Mouse (Mus musculus) CH12.LX (cell line): ENCODE results near the gene Celf5. TPM values are rescaled to one million over a fixed set of nuclear protein-coding genes. Genes with fewer than 3 reads are reported as not detected.

Source experiments
- DNase-seq: peaks from one replicate; pipeline ENCODE4 v3.0.0-alpha.2; 2013; ENCODE audit errors: extremely low read depth
- H3K27ac ChIP-seq: 2 replicates; pipeline ENCODE4 v1.5.1; 2012; ENCODE audit warnings: low read depth, mild to moderate bottlenecking, control low read depth, moderate library complexity; ENCODE audit not compliant: insufficient read depth
- H3K27me3 ChIP-seq: replicated peaks from 2 replicates; pipeline ENCODE3; 2012; ENCODE audit warnings: inconsistent platforms
- H3K36me3 ChIP-seq, 2 experiments: replicated peaks in 1 of 2; 2 replicates each; pipeline versions ENCODE3 to v1.6.1; 2012; ENCODE audit warnings: inconsistent platforms in 1 of 2, low read length in 1 of 2, mild to moderate bottlenecking in 1 of 2, mixed read lengths in 1 of 2, moderate library complexity in 1 of 2; ENCODE audit not compliant: control insufficient read depth in 1 of 2, insufficient read depth in 1 of 2
- H3K4me1 ChIP-seq, 2 experiments: 2 replicates each; pipeline ENCODE4 v1.6.1; 2012; ENCODE audit warnings: inconsistent platforms in 1 of 2, moderate library complexity in 1 of 2; ENCODE audit not compliant: insufficient read depth in 2 of 2, control insufficient read depth in 1 of 2
- H3K4me2 ChIP-seq: 2 replicates; pipeline ENCODE4 v1.6.1; 2012; ENCODE audit warnings: low read depth, mild to moderate bottlenecking, control low read depth; ENCODE audit not compliant: poor library complexity, insufficient read depth, severe bottlenecking
- H3K4me3 ChIP-seq, 3 experiments: fragments of 150-350 bp in 1 of 3; sonication (generic) in 1 of 3; replicated peaks in 1 of 3; 2 replicates each; pipeline versions ENCODE3 to v1.5.1; 2011 to 2012; ENCODE audit warnings: low read depth in 2 of 3, low read length in 2 of 3, mild to moderate bottlenecking in 2 of 3, moderate library complexity in 2 of 3, control low read depth in 1 of 3, improper control_type of control experiment in 1 of 3, inconsistent platforms in 1 of 3, mixed read lengths in 1 of 3; ENCODE audit not compliant: poor library complexity in 1 of 3
- H3K79me2 ChIP-seq: replicated peaks from 2 replicates; pipeline ENCODE4 v1.6.1; 2012; ENCODE audit warnings: mild to moderate bottlenecking, moderate library complexity; ENCODE audit not compliant: control insufficient read depth, poor library complexity, insufficient read depth, severe bottlenecking; ENCODE audit errors: extremely low read depth
- H3K9ac ChIP-seq: 2 replicates; pipeline ENCODE4 v1.6.1; 2012; ENCODE audit warnings: low read depth, mild to moderate bottlenecking, control low read depth, moderate library complexity; ENCODE audit not compliant: insufficient read depth
- H3K9me3 ChIP-seq: replicated peaks from 2 replicates; pipeline ENCODE3; 2012; ENCODE audit warnings: low read length, inconsistent platforms, mixed read lengths
- CHD2 ChIP-seq: IDR thresholded peaks from 2 replicates; pipeline ENCODE4 v1.6.1; 2011; ENCODE audit warnings: low read length, improper control_type of control experiment
- ELF1 ChIP-seq: IDR thresholded peaks from 2 replicates; pipeline ENCODE4 v1.6.1; 2014; ENCODE audit warnings: low read depth, mild to moderate bottlenecking, inconsistent platforms, low read length, improper control_type of control experiment
- EP300 ChIP-seq: IDR thresholded peaks from 2 replicates; pipeline ENCODE4 v1.6.1; 2011; ENCODE audit warnings: low read length, improper control_type of control experiment
- ETS1 ChIP-seq: conservative IDR thresholded peaks from 2 replicates; pipeline ENCODE4 v1.6.1; 2012; ENCODE audit warnings: low read depth, mild to moderate bottlenecking, inconsistent platforms, low read length, improper control_type of control experiment, moderate library complexity
- HCFC1 ChIP-seq: IDR thresholded peaks from 2 replicates; pipeline ENCODE4 v1.6.1; 2012; ENCODE audit warnings: low read depth, mild to moderate bottlenecking, inconsistent platforms, low read length, improper control_type of control experiment
- JUN ChIP-seq: IDR thresholded peaks from 2 replicates; pipeline ENCODE4 v1.6.1; 2011; ENCODE audit warnings: low read depth, mild to moderate bottlenecking, low read length, improper control_type of control experiment, moderate library complexity; ENCODE audit not compliant: insufficient read depth
- JUND ChIP-seq: conservative IDR thresholded peaks from 2 replicates; pipeline ENCODE4 v1.6.1; 2011; ENCODE audit warnings: low read depth, low read length, improper control_type of control experiment
- MAZ ChIP-seq: IDR thresholded peaks from 2 replicates; pipeline ENCODE4 v1.6.1; 2012; ENCODE audit warnings: low read depth, mild to moderate bottlenecking, inconsistent platforms, low read length, improper control_type of control experiment, moderate library complexity
- MEF2A ChIP-seq: IDR thresholded peaks from 2 replicates; pipeline ENCODE4 v1.6.1; 2014; ENCODE audit warnings: low read depth, mild to moderate bottlenecking, inconsistent platforms, low read length, improper control_type of control experiment, borderline replicate concordance
- MYC ChIP-seq: IDR thresholded peaks from 2 replicates; pipeline ENCODE4 v1.6.1; 2011; ENCODE audit warnings: low read depth, mild to moderate bottlenecking, improper control_type of control experiment, low read length
- POLR2A ChIP-seq: IDR thresholded peaks from 2 replicates; pipeline ENCODE4 v1.6.1; 2011; ENCODE audit warnings: low read depth, mild to moderate bottlenecking, improper control_type of control experiment, low read length
- POLR2AphosphoS2 ChIP-seq: IDR thresholded peaks from 2 replicates; pipeline ENCODE4 v1.6.1; 2011; ENCODE audit warnings: low read depth, low read length, improper control_type of control experiment
- SIN3A ChIP-seq: IDR thresholded peaks from 2 replicates; pipeline ENCODE4 v1.6.1; 2012; ENCODE audit warnings: low read length, improper control_type of control experiment, inconsistent platforms
- SMC3 ChIP-seq: IDR thresholded peaks from 2 replicates; pipeline ENCODE4 v1.6.1; 2011; ENCODE audit warnings: low read depth, low read length, improper control_type of control experiment
- UBTF ChIP-seq: IDR thresholded peaks from 2 replicates; pipeline ENCODE4 v1.6.1; 2012; ENCODE audit warnings: low read depth, mild to moderate bottlenecking, inconsistent platforms, low read length, improper control_type of control experiment, moderate library complexity
- USF1 ChIP-seq: IDR thresholded peaks from 2 replicates; pipeline ENCODE4 v1.6.1; 2014; ENCODE audit warnings: low read depth, mild to moderate bottlenecking, inconsistent platforms, low read length, improper control_type of control experiment
- USF2 ChIP-seq: conservative IDR thresholded peaks from 2 replicates; pipeline ENCODE4 v1.6.1; 2011; ENCODE audit warnings: low read depth, low read length, improper control_type of control experiment
- ZC3H11A ChIP-seq: IDR thresholded peaks from 2 replicates; pipeline ENCODE4 v1.6.1; 2012; ENCODE audit warnings: low read depth, mild to moderate bottlenecking, inconsistent platforms, low read length, improper control_type of control experiment
- ZKSCAN1 ChIP-seq: IDR thresholded peaks from 2 replicates; pipeline ENCODE4 v1.6.1; 2012; ENCODE audit warnings: low read depth, inconsistent platforms, low read length, improper control_type of control experiment, borderline replicate concordance
- ZMIZ1 ChIP-seq: IDR thresholded peaks from 2 replicates; pipeline ENCODE4 v1.6.1; 2012; ENCODE audit warnings: low read depth, mild to moderate bottlenecking, inconsistent platforms, low read length, improper control_type of control experiment
- dilution Hi-C: fragments of 300-500 bp; cut with MboI; formaldehyde crosslinking; loops from 2 replicates; pipeline ENCODE4 v1.14.3; 2020; ENCODE audit warnings: low sequenced_read_pairs; ENCODE audit not compliant: extremely low pct_unique_long_range_greater_than_20kb, extremely low pct_ligation_motif_present
- in situ Hi-C: fragments of 300-500 bp; cut with MboI; formaldehyde crosslinking; loops from 3 replicates; pipeline ENCODE4 v1.14.3; 2019; ENCODE audit warnings: low sequenced_read_pairs, low pct_ligation_motif_present, low pct_unique_long_range_greater_than_20kb, mixed read lengths
- polyA plus RNA-seq: library from polyadenylated mRNA; unstranded; fragments of >175 nt; gene quantifications from 2 replicates; pipeline ENCODE4 v1.2.1, GENCODE M21; 2012; ENCODE audit warnings: low read depth; ENCODE audit not compliant: insufficient read length
- total RNA-seq, 2 experiments: library from RNA; depleted of rRNA; stranded (reverse); fragments of 300-350 nt in 1 of 2; fragments of >200 nt in 1 of 2; gene quantifications; 2 replicates each; pipeline ENCODE4 v1.2.3; 2012 to 2014

Celf5 gene
- total and polyA plus RNA-seq, 3 experiments = 0.07 to 0.08 TPM; not detected in 1

DNA sequence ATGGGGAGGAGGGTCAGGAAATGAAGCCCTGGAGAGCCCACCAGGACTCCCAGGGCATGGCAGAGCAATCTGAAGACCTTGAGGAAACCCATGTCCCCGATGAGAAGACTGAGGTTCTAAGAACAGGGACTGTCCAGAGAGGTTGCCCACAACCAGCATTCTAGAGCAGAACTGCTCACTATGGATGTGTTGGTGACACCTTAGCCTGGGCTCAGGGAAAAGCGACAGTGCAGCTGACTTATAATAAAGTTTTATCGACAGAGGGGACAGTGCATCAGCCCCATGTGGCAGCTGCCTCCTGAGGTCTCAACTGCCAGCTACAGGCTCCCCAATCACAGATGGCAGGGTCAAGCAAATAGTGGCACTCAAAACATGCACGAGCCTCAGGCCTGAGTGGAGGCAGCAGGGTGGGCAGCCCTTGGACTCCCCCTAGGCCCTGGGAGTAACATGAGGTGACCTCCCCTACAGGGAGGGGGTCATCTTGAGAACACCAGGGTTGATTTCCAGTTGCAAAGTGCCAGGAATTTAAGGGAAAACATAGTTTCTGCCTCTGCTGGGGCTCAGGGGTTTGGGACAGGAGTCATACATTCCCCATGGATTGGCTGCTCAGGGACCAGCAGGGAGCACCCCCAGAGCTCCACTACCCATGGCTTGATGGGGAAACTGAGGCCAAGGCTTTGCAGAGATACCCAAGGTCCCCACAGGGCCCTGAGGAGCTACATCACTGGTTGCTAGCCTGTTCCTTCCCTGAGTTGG, 61.3 kb downstream of the Celf5 start:
- in situ Hi-C loops (no loop called here), dilution Hi-C loops (no loop called here)
- no peak for DNase-seq
- peaks cover 8% of the 10 kb centered on the region for H3K27me3 ChIP-seq
- H3K9ac ChIP-seq = no peak overlapping the region
- TF ChIP-seq ZC3H11A (no peak), POLR2AphosphoS2 (no peak), MAZ (no peak), JUND (no peak), HCFC1 (no peak), USF2 (no peak), ELF1 (no peak), POLR2A (no peak), MEF2A (no peak), EP300 (no peak), ETS1 (no peak), JUN (no peak), ZMIZ1 (no peak), UBTF (no peak), USF1 (no peak), SMC3 (no peak), SIN3A (no peak), ZKSCAN1 (no peak)
- no peak overlapping the region for H3K4me2 ChIP-seq
- no peaks in the 10 kb centered on the region for H3K9me3 ChIP-seq
- no peak overlapping the region for H3K4me3 ChIP-seq
- no peak overlapping the region for H3K27ac ChIP-seq
- peaks cover 22% of the 10 kb centered on the region for H3K79me2 ChIP-seq
- peaks cover 25 to 36% of the 10 kb centered on the region in 2 experiments for H3K36me3 ChIP-seq
- peaks cover 8 to 22% of the 10 kb centered on the region in 2 experiments for H3K4me1 ChIP-seq

DNA sequence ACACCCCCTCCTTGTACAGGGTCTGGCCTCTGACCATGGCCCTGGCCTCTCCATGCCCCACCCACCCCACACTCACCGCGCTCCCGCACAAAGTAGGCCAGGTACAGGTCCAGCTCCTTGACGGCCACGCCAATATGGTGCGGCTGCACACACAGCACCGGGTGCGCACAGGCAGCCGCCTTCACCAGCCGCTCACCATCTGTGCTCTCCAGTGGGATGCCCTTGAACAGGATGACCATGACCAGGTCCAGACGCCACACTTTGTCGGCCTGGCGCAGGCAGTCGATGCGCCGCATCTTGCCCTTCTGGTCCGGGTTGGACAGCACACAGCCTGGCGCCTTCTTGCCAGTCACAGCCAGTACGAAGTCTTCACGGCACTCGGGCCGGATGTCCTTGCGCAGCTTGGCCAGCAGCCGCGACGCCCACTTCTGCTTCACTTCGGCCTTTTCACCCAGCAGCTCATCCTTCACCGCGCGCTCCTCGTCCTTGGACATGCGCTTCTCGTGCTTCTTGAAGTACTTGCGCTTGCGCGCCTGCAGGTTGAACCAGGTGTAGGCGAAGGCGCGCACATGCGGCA, 62.2 kb downstream of the Celf5 start:
- dilution Hi-C loops = no loop called here
- TF ChIP-seq POLR2A (no peak), MYC (no peak), ETS1 (no peak), JUND (no peak), HCFC1 (no peak), CHD2 (no peak), JUN (no peak)
- Histone ChIP-seq H3K27me3 (peaks cover 2% of the 10 kb centered on the region), H3K9ac (no peak overlapping the region), H3K4me3 (no peak overlapping the region), H3K9me3 (no peaks in the 10 kb centered on the region), H3K79me2 (peaks cover 14% of the 10 kb centered on the region), H3K27ac (no peak overlapping the region), H3K4me1 (peaks cover 9 to 19% of the 10 kb centered on the region in 2 experiments), H3K36me3 (peaks cover 25 to 44% of the 10 kb centered on the region in 2 experiments), H3K4me2 (no peak overlapping the region)
- in situ Hi-C loops = no loop called here
- no peak for DNase-seq
